Mouse (Mus musculus): ENCODE results near the gene Lamtor1. TPM values are rescaled to one million over a fixed set of nuclear protein-coding genes. Genes with fewer than 3 reads are reported as not detected.

Gene Lamtor1
- polyA plus RNA-seq, 1 experiment from 2014 or later: 149 TPM

DNA sequence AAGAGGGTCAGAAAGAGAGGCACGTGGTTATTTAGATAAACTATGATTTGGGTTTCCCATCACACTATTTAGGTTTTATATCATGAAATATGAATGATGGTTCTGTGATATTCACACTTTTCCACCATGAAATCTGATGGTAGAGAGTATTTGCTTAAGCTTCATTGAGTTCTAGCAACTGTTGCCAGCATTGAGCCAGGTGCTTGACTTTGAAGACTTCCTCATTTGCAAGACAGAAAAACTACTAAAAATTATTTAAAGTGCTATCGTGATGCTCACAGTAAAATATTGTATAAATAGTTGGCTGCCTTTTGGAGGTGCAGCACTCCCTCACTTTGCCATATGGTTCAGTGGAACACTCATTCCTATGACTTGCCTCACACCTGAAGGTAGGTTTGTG, 49.6 kb downstream of the Lamtor1 start:
- H3K27me3 ChIP-seq (ENCODE audit: control insufficient read depth, insufficient read depth, low read length): no peaks in the 10 kb centered on the region
- WGBS: 73% methylated on average over 2 of the region's 2 CpGs
- H3K4me1 ChIP-seq (ENCODE audit: control insufficient read depth, insufficient read depth, low read length): peaks cover 7% of the 10 kb centered on the region
- ATAC-seq (ENCODE audit: insufficient read depth, low FRiP score): no peak
- no peaks in the 10 kb centered on the region for H3K36me3 ChIP-seq (ENCODE audit: control insufficient read depth, insufficient read depth, low read length)
- H3K4me2 ChIP-seq (ENCODE audit: low read depth, low read length): no peak overlapping the region
- H3K27ac ChIP-seq (ENCODE audit: low read length): no peak overlapping the region
- H3K9ac ChIP-seq (ENCODE audit: low read length): no peak overlapping the region
- H3K4me3 ChIP-seq (replicated peaks; ENCODE audit: low read length): no peak overlapping the region
- no peaks in the 10 kb centered on the region for H3K9me3 ChIP-seq (replicated peaks; ENCODE audit: control insufficient read depth, low read length)

GRCm38 (mm10) chr7:101955862-101956261, 50.2 kb downstream of the Lamtor1 start:
- H3K4me1 ChIP-seq (ENCODE audit: control insufficient read depth, insufficient read depth, low read length): peaks cover 7% of the 10 kb centered on the region
- no peak for ATAC-seq (ENCODE audit: insufficient read depth, low FRiP score)
- no peak overlapping the region for H3K27ac ChIP-seq (ENCODE audit: low read length)
- no peaks in the 10 kb centered on the region for H3K36me3 ChIP-seq (ENCODE audit: control insufficient read depth, insufficient read depth, low read length)
- H3K27me3 ChIP-seq (ENCODE audit: control insufficient read depth, insufficient read depth, low read length): no peaks in the 10 kb centered on the region
- no peak overlapping the region for H3K9ac ChIP-seq (ENCODE audit: low read length)
- no peak overlapping the region for H3K4me2 ChIP-seq (ENCODE audit: low read depth, low read length)
- no peaks in the 10 kb centered on the region for H3K9me3 ChIP-seq (replicated peaks; ENCODE audit: control insufficient read depth, low read length)
- H3K4me3 ChIP-seq (replicated peaks; ENCODE audit: low read length): no peak overlapping the region
- WGBS: 63% methylated on average over 4 of the region's 4 CpGs

DNA sequence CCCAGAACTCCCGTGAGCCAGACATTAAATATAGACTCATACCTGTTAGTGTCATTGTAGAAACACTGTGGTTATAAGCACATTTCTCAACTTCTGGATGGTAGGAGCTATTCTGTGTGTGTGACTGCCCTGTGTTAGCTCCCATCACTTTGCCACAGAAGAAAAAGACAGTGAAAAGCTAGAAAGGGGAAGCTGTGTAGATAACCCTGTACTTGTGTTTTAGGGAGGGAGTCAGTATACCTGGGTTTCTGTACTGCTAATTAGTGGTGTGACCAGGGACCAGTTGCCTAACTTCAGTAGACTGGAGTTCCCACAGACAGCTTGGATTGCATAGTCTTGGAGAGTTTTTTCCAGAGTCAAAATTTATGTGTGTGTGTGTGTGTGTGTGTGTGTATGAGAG, 50.8 kb downstream of the Lamtor1 start:
- H3K9ac ChIP-seq (ENCODE audit: low read length): no peak overlapping the region
- no peak overlapping the region for H3K4me2 ChIP-seq (ENCODE audit: low read depth, low read length)
- peaks cover 7% of the 10 kb centered on the region for H3K4me1 ChIP-seq (ENCODE audit: control insufficient read depth, insufficient read depth, low read length)
- H3K9me3 ChIP-seq (replicated peaks; ENCODE audit: control insufficient read depth, low read length): no peaks in the 10 kb centered on the region
- ATAC-seq (ENCODE audit: insufficient read depth, low FRiP score): no peak
- WGBS: 67% methylated on average over 1 of the region's 1 CpGs
- no peak overlapping the region for H3K4me3 ChIP-seq (replicated peaks; ENCODE audit: low read length)
- no peaks in the 10 kb centered on the region for H3K27me3 ChIP-seq (ENCODE audit: control insufficient read depth, insufficient read depth, low read length)
- H3K36me3 ChIP-seq (ENCODE audit: control insufficient read depth, insufficient read depth, low read length): no peaks in the 10 kb centered on the region
- H3K27ac ChIP-seq (ENCODE audit: low read length): no peak overlapping the region

GRCm38 (mm10) chr7:101956911-101957310, 51.2 kb downstream of the Lamtor1 start:
- no peaks in the 10 kb centered on the region for H3K36me3 ChIP-seq (ENCODE audit: control insufficient read depth, insufficient read depth, low read length)
- no peaks in the 10 kb centered on the region for H3K9me3 ChIP-seq (replicated peaks; ENCODE audit: control insufficient read depth, low read length)
- H3K9ac ChIP-seq (ENCODE audit: low read length): no peak overlapping the region
- no peak overlapping the region for H3K4me2 ChIP-seq (ENCODE audit: low read depth, low read length)
- ATAC-seq (ENCODE audit: insufficient read depth, low FRiP score): no peak
- H3K4me1 ChIP-seq (ENCODE audit: control insufficient read depth, insufficient read depth, low read length): peaks cover 7% of the 10 kb centered on the region
- no peak overlapping the region for H3K27ac ChIP-seq (ENCODE audit: low read length)
- no peak overlapping the region for H3K4me3 ChIP-seq (replicated peaks; ENCODE audit: low read length)
- 82% methylated on average over 5 of the region's 5 CpGs for WGBS
- no peaks in the 10 kb centered on the region for H3K27me3 ChIP-seq (ENCODE audit: control insufficient read depth, insufficient read depth, low read length)

GRCm38 (mm10) chr7:101962829-101963228, 57.1 kb downstream of the Lamtor1 start:
- H3K27ac ChIP-seq (ENCODE audit: low read length): no peak overlapping the region
- 93% methylated on average over 2 of the region's 2 CpGs for WGBS
- ATAC-seq (ENCODE audit: insufficient read depth, low FRiP score): no peak

DNA sequence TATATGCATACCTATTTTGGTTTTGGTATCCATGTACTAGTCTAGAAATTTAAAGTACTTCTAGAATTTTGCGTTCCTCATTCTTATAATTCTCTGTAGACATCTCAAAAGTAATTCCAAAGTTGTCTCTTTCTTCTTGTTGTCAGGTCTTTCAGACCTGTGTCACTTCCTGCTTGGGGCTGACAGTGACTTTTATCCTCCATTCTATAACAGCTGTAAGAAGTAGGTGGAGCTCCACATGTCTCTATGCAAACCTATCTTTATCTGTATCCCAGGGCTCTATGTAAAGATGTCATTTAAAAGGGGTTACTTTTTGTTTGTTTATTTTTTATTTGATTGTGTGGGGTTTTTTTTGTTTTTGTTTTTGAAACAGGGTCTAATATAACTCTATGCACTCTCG, 57.9 kb downstream of the Lamtor1 start:
- Histone ChIP-seq H3K36me3 (ENCODE audit: control insufficient read depth, insufficient read depth, low read length) (no peaks in the 10 kb centered on the region), H3K4me3 (replicated peaks; ENCODE audit: low read length) (no peak overlapping the region), H3K9me3 (replicated peaks; ENCODE audit: control insufficient read depth, low read length) (no peaks in the 10 kb centered on the region), H3K4me2 (ENCODE audit: low read depth, low read length) (no peak overlapping the region), H3K9ac (ENCODE audit: low read length) (no peak overlapping the region), H3K27me3 (ENCODE audit: control insufficient read depth, insufficient read depth, low read length) (no peaks in the 10 kb centered on the region), H3K27ac (ENCODE audit: low read length) (no peak overlapping the region), H3K4me1 (ENCODE audit: control insufficient read depth, insufficient read depth, low read length) (peaks cover 4% of the 10 kb centered on the region; the same call in 1 of the 2 replicates)
- no peak for ATAC-seq (ENCODE audit: insufficient read depth, low FRiP score)
- 91% methylated on average over 2 of the region's 2 CpGs for WGBS

More at GRCm38 (mm10) chr7:101962829-101963228, 57.1 kb downstream of the Lamtor1 start:
- no peak overlapping the region for H3K4me3 ChIP-seq (replicated peaks; ENCODE audit: low read length)
- H3K27me3 ChIP-seq (ENCODE audit: control insufficient read depth, insufficient read depth, low read length): no peaks in the 10 kb centered on the region
- H3K36me3 ChIP-seq (ENCODE audit: control insufficient read depth, insufficient read depth, low read length): no peaks in the 10 kb centered on the region
- H3K4me2 ChIP-seq (ENCODE audit: low read depth, low read length): no peak overlapping the region
- no peak overlapping the region for H3K9ac ChIP-seq (ENCODE audit: low read length)
- 0 out of 2 replicates have a peak, but pooled peaks cover 4% of the 10 kb centered on the region for H3K4me1 ChIP-seq (ENCODE audit: control insufficient read depth, insufficient read depth, low read length)
- H3K9me3 ChIP-seq (replicated peaks; ENCODE audit: control insufficient read depth, low read length): no peaks in the 10 kb centered on the region

GRCm38 (mm10) chr7:101964551-101964950, 58.8 kb downstream of the Lamtor1 start:
- Histone ChIP-seq H3K9ac (ENCODE audit: low read length) (no peak overlapping the region), H3K27me3 (ENCODE audit: control insufficient read depth, insufficient read depth, low read length) (no peaks in the 10 kb centered on the region), H3K4me3 (replicated peaks; ENCODE audit: low read length) (no peak overlapping the region), H3K9me3 (replicated peaks; ENCODE audit: control insufficient read depth, low read length) (no peaks in the 10 kb centered on the region), H3K4me2 (ENCODE audit: low read depth, low read length) (no peak overlapping the region), H3K27ac (ENCODE audit: low read length) (no peak overlapping the region), H3K4me1 (ENCODE audit: control insufficient read depth, insufficient read depth, low read length) (peaks cover 10% of the 10 kb centered on the region; the same call in 1 of the 2 replicates), H3K36me3 (ENCODE audit: control insufficient read depth, insufficient read depth, low read length) (no peaks in the 10 kb centered on the region)
- WGBS: 91% methylated on average over 4 of the region's 4 CpGs
- ATAC-seq (ENCODE audit: insufficient read depth, low FRiP score): no peak

DNA sequence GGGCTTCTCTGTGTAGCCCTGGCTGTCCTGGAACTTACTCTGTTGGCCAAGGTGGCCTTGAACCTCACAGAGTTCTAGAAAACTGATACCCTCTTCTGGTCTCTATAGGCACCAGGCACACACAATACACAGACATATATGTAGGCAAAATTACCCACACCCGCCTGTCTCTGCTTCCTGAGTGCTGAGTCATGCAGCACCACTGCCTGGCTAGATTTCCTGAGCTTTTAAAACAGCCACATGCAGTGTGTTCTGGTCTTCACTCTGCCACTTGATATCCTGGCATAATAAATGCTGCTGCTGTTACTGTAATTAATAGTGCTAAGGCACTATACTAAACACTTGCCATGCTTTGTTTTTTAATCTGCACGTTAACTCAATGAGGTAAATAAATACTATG, 59.9 kb downstream of the Lamtor1 start:
- no peak overlapping the region for H3K4me3 ChIP-seq (replicated peaks; ENCODE audit: low read length)
- WGBS: 52% methylated on average over 2 of the region's 2 CpGs
- no peak overlapping the region for H3K4me2 ChIP-seq (ENCODE audit: low read depth, low read length)

GRCm38 (mm10) chr7:101967256-101967655, 61.6 kb downstream of the Lamtor1 start:
- no peaks in the 10 kb centered on the region for H3K9me3 ChIP-seq (replicated peaks; ENCODE audit: control insufficient read depth, low read length)
- H3K36me3 ChIP-seq (ENCODE audit: control insufficient read depth, insufficient read depth, low read length): no peaks in the 10 kb centered on the region
- H3K4me3 ChIP-seq (replicated peaks; ENCODE audit: low read length): no peak overlapping the region
- H3K27ac ChIP-seq (ENCODE audit: low read length): no peak overlapping the region
- no peaks in the 10 kb centered on the region for H3K27me3 ChIP-seq (ENCODE audit: control insufficient read depth, insufficient read depth, low read length)
- H3K9ac ChIP-seq (ENCODE audit: low read length): no peak overlapping the region
- no peak for ATAC-seq (ENCODE audit: insufficient read depth, low FRiP score)
- no peak overlapping the region for H3K4me2 ChIP-seq (ENCODE audit: low read depth, low read length)
- WGBS: 67% methylated on average over 1 of the region's 1 CpGs
- H3K4me1 ChIP-seq (ENCODE audit: control insufficient read depth, insufficient read depth, low read length): peaks cover 17% of the 10 kb centered on the region

More for the DNA sequence above, 59.9 kb downstream of the Lamtor1 start:
- H3K9me3 ChIP-seq (replicated peaks; ENCODE audit: control insufficient read depth, low read length): no peaks in the 10 kb centered on the region
- H3K36me3 ChIP-seq (ENCODE audit: control insufficient read depth, insufficient read depth, low read length): no peaks in the 10 kb centered on the region
- no peaks in the 10 kb centered on the region for H3K27me3 ChIP-seq (ENCODE audit: control insufficient read depth, insufficient read depth, low read length)
- no peak overlapping the region for H3K27ac ChIP-seq (ENCODE audit: low read length)
- H3K9ac ChIP-seq (ENCODE audit: low read length): no peak overlapping the region
- ATAC-seq (ENCODE audit: insufficient read depth, low FRiP score): no peak
- peaks cover 6% of the 10 kb centered on the region; the same call in 1 of the 2 replicates for H3K4me1 ChIP-seq (ENCODE audit: control insufficient read depth, insufficient read depth, low read length)

DNA sequence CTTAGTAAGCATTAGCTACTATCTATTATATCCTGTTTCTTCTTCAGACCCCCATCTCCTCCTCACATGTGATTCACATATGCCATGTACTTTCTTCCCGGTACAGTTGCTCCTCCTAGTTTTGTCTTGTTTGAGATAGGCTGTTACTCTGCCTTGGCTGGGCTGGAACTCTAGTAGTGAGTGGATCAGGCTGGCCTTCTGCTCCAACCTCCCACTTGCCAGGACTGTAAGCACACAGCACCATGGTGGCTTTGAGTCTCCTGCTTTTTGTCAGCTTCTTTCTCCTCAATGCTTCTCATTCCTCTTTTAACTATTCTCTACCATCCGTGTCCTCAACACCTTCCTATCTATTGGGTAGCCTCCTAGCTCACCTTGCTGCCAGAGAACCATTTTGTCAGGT, 63.0 kb downstream of the Lamtor1 start:
- H3K4me2 ChIP-seq (ENCODE audit: low read depth, low read length): no peak overlapping the region
- peak overlapping the region; percentile 7 for H3K9ac ChIP-seq (ENCODE audit: low read length)
- H3K4me3 ChIP-seq (replicated peaks; ENCODE audit: low read length): no peak overlapping the region
- no peak for ATAC-seq (ENCODE audit: insufficient read depth, low FRiP score)
- WGBS: 53% methylated on average over 2 of the region's 2 CpGs
- no peaks in the 10 kb centered on the region for H3K9me3 ChIP-seq (replicated peaks; ENCODE audit: control insufficient read depth, low read length)
- peak overlapping the region; percentile 56 for H3K27ac ChIP-seq (ENCODE audit: low read length)
- H3K27me3 ChIP-seq (ENCODE audit: control insufficient read depth, insufficient read depth, low read length): no peaks in the 10 kb centered on the region
- no peaks in the 10 kb centered on the region for H3K36me3 ChIP-seq (ENCODE audit: control insufficient read depth, insufficient read depth, low read length)
- peaks cover 28% of the 10 kb centered on the region for H3K4me1 ChIP-seq (ENCODE audit: control insufficient read depth, insufficient read depth, low read length)
